Mouse (Mus musculus) layer of hippocampus, adult 9-10 months (tissue): ENCODE measurements around the gene Nr5a1.

Experiments used
- DNase-seq: peaks from one replicate; pipeline ENCODE4 v3.0.0; 2022; ENCODE audit warnings: low spot score

The Nr5a1 gene

DNA sequence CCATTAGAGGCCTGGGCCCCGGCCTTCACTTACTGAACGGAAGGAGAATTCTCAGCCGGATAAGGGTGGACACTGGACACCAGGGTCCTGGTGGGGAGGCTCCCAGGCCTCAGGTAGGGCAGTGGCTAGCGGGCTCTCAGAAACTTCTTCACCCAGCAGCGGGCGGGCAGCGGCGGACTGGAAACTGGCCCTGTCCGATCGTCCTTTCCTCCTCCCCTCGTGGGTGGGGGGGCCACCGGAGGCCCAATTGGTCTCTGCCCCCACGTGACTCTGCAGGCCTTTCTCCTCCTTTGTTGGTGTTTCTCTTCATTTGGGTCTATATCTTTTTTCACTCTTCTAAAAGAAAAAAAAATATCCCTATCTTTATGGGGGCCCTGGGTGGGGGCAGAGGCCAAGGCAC lies at the start of gene Nr5a1:
Gene Nr5a1, minus strand, starts transcription at position 219 of the 400 bp plus-strand sequence.
- no peak for DNase-seq

DNA sequence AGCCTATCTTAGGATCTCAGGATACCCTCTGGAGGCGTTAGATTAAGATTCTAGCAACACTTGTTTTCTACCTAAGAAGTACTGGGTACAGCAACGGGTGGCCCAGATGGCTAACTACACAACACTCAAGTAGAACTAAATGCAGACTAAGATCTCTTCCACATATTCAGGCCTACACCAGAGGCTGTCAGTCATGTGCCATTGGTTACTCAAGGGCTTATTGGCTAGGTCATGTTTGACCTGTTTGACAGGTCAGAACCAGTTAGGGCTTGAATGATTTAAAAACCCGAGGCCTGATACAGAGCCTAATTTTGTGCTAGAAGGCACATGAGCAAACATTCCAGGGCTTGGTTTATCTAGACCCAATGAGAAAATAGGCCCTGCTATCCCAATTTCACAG lies 25.5 kb upstream of the Nr5a1 start:
- DNase-seq, result no peak

DNA sequence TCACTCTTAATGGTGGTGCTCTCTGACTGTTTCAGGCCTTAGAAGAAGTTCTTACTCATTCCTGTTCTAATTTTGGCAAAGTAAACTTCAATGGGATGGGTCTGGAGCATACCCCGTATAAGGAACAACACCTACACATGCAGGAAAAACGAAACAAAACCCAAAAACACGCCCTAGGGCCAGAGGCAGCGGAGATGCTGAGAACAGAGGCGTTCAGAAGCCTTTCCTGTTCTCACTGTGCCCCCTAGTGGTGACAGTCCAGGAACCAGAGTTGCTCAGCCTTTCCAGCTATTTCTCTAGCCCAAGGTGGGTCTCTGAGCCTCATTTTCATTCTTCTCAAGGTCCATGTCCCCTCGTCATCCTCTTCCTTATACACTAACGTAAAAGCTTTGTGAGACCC lies 25.1 kb upstream of the Nr5a1 start:
- peak; percentile 53 for DNase-seq

DNA sequence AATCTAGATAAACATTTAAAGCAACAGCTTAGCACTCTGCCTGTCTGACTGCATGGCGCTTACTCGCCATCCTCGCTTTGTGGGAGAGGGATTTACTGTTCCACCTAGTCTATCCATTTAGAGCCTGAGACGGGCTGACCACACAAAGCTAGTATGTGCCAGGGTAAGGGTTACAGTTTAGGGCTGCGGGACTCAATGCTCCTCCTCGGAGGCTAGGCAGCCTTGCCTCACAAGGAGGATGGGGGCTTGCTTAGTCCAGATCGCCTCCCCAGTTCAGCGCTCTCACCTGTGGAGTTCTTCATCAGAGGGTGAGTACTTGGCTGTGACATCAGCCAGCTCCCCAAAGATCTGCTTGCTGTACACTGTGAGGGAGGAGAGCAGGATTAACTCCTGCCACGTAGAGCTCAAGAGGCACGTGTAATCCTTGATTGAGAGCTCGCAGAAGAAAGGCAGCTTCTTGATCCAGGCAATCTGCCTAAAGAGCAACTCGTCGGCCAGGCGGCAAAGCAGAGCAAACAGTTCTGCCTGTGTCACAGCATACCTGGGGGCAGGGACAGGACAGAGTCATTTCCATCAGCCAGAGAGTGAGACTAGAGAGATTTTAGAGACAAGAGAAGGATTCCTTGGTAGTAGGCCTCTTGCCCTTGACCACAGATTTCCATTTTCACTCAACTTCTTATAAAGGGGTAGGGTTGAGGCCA lies 24.4 kb upstream of the Nr5a1 start:
- DNase-seq, result no peak

DNA sequence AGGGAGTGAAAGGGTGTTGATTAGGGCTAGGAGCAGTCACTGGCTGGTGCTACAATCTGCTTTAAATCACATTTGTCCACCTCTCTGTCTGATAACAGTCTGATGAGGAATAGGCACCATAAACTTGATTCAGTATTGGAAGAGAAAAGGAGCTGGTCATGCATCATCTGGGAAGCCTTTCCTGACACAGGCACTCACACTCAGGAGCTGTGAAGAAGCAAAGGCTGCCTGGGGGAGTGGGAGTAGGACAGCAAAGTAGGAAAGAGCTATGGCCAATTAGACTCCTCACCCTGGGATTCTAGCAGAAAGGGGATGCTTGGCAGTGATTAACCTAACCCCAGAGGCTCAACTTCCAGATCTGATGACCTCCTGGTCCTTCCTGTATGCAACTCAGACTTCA lies 21.4 kb upstream of the Nr5a1 start:
- DNase-seq, result no peak

DNA sequence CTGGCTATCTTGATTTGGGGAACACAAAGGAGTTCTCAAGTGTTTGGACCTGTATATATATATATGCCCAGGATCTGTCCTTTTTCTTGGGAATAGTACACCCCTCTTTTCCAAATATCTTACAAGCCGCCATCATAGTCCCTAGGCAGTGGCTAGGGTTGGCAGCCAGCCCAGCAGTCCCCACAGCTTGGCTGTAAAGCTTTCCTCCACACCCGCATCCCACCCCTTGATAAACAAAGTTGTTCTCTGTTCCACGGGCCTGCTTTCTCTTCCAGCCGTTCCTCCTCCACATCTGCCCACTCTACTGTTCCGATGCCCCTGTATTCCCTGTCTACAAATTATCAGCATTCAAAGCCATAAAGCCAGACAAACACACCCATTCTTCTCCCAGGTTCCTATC lies 20.4 kb upstream of the Nr5a1 start:
- no peak for DNase-seq

DNA sequence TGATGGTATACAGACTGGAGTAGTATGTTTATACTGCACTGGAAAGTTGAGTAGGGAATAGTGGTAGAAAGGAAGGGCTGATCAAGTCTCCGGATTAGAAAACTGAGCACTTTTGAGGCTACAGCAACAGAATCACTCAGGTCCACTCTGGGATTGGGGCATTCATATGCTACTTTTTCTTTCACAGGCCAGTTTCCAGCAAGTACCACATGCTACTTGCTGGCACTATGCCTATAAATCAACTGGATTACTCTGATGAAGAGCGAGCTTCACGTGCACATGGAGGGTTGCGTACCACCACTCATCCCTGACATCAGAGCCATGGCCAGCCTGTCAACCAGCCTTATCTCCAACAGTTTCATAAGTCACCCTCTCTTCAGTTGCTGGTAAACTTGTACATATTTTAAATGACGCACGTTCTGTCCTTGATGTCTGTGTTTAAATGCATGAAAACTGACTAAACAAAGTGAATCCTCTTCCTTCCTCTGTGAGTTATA lies 16.0 kb upstream of the Nr5a1 start:
- no peak for DNase-seq

DNA sequence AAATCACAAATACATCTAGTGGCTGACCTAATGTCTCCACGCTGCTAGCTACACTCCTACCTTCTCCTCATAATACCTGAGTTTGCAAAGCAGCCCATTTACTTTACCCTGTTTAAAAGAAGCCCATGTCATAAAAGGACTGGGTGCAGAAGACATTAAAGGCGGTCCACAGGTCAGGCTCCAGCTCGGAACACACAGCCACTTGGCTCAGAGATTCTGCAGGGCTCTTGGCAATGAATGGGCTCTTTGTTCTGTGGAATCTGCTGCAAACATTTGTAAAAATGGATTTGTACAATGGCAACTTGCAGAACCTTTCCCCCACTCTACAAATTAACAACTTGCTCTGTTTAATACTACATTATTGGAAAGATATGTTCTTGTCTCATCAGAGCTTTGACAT lies 11.1 kb upstream of the Nr5a1 start:
- no peak for DNase-seq

DNA sequence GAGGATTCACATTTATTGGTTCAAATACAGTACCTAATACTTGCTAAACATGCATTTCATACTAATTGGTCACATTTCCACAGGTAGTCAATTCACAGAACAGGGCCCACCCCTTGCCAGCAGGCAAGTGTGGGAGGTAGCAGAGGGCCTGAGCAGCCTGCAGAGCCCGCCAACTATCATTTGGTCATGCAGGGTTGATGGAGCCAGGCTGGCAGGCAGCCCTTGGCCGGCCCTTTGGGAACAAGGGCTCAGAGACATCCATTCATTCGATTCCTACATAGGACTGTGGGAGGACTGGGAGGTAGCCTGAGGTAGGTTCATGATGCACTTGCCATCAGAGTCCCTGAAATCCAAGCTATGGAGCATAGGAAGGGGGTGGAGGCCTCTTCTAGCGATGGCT lies 9.0 kb upstream of the Nr5a1 start:
- no peak for DNase-seq

DNA sequence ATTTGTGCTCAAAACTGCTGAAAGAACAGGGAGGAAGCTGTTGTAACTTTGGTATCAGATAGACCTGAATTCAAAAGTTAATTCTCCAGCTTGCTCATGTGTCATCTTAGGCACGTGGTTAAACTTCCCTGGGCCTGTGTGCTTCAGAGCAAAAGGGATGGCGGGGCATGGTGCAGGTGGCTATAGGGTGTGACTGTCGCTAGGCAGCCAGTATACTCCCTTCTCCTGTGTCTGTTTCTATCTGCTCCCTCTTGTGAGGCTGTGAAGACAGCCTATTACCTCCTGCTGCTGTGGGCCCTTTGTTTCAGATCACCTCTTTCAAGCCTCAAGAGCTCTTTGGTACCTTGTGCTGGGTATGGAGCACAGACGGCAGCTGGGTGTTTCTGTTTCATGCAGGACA lies 7.7 kb upstream of the Nr5a1 start:
- no peak for DNase-seq

DNA sequence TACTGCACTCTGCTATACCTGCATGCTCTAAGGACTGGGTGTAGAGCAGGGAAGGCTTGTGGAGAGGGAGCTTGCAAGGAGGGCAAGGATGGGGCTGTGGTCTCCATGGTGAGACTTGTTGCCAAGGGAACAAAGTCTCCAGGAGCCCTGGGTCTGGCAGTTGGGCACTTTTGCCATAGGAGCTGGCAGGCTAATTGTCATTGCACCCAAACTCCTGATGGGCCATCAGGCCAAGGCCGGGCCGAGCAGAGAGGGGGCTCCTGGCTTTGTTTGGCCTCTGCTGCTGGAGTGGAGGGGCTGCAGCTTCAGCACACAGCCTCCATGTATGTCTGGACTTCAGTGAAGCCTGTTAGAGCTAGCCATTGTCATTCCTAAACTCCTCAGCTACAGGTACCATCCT lies 6.3 kb upstream of the Nr5a1 start:
- no peak for DNase-seq

DNA sequence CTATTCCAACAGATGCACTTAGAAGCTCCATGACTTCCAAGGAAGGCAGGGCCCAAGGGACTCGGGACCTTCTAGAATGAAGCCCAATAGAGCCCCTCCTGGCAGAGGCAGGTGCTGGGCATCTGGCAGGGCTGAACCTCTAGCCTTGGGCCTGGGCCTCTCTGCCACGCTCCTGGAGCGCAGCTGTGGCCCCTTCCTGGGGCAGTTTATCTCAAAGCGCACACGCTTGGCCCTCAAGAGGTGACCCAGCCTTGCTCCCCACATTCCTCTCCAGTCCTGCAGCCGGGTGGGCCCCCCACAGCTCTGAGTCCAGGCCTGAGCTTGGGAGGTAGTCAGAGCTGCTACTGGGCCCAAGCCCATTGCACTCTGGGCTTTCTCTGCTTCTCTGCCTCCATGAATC lies 5.0 kb upstream of the Nr5a1 start:
- DNase-seq, result no peak

DNA sequence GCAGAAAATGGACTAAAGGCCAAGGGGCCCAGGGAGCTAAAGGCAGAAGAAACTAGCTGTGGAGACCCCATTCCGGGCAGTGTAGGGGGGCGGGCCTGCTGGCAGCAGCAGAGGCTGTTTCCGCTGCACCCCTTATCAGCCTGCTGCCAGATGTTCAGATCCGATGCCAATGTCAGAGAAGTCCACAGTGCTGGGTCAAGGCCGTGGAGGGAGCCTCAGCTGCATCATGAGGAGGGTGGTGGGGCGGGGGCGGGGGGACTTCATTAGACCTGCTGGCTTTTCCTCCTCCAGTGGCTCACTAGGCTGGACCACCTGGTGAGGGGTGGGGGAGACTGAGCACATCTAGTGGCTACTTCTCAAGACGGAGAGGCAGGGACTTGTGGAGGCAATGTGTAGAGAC lies 4.3 kb upstream of the Nr5a1 start:
- DNase-seq, result no peak

DNA sequence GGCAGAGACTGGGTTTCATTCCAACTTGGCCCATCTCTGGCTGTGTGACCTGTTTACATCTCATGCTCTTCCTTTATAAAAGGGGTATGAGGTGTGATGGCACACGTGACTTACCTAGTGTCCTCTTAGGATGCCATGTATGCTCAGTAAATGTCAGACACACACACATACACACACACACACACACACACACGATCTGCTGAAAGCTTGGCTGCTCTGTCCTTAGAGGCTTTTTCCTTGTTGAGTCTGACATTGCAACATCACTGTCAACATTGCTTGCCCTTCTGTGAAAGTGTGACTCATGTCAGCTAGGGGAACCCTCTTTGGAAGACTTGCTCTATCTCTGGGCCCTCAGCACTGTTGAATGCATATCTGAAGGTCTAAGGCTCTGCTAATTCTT lies 3.1 kb upstream of the Nr5a1 start:
- DNase-seq, result no peak

DNA sequence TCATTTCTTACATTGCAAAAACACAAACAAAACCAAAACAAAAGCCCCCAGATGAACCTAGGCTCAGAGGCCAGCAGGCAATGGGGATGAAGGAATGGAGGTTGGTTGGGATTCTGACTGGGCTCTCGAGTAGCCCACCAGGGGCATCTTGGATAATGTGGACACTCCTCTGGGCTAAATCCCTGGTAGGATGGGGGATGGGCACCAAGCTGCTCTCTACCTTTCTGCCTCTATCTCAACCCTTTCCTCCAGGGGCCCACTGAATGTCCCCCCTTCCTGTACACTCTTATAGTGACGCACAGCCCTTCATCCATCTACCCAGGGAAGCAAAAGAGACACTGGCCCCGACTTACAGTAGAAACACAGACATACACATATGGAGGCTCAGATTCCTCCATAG lies 746 bp downstream of the Nr5a1 start:
- no peak for DNase-seq

DNA sequence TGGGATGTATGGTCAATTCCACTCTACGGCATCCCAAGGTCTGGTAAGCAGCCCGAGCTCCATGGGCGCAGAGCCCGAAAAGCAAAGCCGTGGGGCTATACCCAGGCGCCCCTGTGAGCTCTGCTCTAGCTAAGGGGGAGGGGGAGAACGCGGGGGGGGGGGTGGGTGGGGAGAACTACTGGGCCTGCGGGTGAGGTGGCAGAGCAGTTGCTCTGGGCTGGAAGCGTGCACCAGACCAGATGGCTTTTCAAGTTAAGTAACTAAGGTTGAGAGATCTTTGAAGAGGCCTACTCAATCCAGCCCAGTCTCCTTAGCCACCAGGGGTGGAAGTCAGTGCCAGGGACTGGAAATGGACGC lies 1.6 kb downstream of the Nr5a1 start:
- no peak for DNase-seq

DNA sequence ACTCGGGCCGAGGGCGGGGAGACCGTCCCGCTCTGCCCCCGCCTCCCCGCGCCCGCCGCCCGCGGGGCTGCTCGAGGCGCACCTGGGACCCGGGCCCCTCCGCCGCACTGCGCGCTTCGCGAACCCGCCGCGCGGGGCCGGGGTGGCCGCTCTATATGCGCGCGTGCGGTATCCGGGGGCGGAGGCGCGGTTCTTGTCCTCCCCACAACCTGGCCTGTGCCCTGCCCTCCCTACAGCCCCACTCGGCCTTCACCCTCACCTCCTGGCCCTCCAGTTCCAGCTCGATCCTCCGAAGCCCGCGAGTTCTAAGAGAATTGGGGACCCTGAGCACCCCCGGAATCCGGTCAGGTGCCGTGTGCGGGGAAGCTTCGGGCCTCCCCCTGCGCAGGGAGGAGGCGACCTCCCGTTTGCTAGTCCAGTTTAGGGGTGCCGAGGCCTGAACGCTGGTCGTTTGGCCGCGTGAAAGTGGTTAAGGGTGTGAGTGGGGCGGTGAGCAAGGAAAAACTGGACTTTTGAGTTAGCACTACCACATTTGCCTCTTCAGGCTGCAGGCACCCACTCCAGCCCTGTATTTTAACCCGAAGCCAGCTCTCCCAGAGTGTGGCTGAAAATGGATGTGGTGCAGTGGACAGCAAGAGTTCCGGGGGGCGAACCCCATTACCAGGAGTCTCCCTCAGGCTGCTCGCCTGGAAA lies 2.1 kb downstream of the Nr5a1 start:
- DNase-seq, result no peak

DNA sequence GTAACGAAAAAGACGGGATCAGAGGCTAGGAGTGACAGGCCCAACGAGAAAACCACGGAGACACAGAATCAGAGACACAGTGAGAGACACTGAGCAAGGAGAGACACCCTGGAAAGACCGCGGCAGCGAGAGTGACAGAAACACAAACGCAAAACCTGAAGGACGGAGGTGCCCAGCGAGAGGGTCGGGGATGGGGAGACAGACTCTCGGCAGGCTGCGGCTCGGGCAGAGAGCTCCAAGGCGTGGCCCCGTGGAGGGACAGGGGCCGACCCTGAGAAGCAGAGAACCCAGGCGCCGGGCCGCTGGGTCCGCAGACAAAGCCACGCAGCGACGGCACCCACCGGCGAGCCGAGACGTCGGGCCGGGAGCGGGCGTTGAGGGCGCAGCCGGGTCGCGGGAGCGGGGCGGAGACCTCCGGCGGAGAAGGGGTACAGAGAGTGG lies 2.9 kb downstream of the Nr5a1 start:
- DNase-seq, result no peak

DNA sequence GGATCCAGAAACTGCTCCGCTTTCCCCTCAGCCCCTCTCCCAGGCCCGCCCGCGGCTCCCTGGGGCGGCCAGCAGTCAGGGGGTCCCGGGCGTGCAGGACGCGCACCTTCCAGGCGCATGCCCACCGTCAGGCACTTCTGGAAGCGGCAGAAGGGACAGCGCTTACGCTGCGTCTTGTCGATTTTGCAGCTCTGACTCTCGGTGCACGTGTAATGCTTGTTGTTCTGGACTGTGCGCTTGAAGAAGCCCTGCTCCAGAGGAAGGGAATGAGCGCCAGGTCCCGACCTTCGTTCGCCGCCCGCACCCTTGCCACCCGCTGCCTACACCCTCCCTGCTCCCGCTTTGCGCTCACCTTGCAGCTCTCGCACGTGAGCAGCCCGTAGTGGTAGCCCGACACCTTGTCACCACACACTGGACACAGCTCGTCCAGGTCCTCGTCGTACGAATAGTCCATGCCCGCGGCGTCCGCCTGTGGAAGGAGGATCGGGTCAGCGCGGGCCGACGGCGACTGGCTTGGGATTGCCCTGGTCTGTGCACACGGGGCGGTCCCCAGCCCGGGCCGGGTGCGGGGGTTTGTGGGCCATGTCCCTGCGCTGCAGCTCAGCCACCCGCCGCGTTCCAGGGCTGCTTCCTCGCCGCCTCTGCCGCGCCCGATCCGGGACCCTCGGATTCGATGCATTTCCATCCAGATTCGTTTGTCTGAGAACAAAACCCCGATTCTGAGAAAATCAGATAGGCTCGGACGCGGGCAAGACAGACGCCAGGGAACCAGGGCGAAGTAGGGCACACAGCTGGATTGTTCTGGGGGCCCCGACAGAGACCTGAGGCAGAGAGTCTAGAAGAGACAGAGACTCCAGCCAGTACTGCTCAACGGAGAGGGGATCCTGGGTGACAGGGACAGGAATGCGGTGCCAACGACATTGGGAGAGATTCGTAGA lies 3.8 kb downstream of the Nr5a1 start:
- DNase-seq, result no peak

DNA sequence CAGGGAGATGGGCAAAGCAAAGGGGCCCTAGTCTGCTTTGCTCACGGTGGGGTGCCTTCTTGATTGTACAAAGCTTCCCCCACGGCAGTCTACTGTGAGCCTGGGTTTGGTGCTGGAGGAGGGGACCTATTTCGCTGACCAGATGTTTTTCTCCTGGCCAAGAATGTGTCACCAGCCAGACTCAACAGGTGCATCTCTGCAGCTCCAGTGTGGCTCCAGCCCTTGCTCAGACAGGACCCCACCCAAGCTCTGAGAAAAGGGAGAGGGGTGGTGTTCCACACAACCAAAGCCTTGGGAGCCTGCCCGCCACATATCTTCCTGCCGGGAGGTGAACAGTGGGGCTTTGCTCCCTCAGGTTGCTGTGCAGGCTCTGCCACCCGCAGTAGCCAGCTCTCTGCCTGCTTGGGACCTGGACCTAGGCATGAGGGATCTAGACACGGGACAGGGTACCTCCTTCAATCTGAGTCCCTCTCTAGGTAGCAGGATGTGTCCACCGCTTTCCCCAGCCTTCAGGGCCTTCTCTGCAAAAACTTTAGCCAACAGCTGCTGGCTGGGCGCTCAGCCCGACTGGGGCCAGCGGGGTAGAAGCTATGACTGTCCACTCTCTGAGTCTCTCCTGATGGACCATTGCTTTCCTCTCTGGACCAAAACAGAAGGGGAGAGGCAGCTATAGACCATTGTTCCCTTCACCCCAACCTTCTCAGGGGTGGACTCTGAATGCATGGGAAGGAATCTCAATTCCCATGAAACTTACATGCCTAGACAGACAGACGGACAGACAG lies 5.2 kb downstream of the Nr5a1 start:
- no peak for DNase-seq

DNA sequence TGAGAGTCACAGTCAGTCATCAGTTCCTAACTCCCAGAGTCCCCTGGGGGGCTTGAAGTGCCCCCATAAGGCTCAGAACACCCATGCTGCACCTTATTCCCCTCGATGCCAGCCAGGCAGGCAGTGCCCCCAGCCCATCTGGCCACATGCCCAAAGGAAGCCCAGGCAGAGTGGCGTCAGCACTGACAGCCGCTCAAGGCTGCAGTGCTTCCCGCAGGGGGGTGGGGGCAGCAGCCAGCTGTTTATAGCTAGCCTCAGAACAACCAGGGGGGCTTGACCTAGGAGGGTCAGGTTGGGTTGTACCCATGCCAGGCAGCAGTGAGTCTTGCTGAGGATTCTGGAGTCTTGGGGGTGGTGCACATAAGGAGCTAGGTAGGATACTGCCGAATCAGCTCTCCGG lies 7.7 kb downstream of the Nr5a1 start:
- no peak for DNase-seq

DNA sequence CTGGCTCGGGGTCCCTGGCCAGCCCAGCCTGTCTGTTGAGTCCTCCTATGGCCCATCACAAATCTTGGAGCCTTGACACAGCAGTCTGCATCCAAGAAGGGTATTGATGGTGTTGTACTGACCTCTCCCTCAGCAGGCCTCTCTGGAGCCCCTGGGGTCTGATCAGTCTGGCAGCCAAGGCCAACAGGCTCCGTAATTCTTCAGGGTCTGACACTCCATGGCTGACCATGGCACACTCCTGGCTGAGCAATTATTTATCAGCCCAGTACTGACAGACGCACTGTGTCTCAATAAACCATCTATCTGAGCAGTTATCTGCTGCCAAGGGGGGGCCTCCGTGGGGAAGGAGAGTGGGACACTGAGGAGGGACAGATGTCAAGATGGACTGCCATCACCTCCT lies 9.3 kb downstream of the Nr5a1 start:
- DNase-seq, result no peak
